Mouse (Mus musculus) myocyte (in vitro differentiated cells): ENCODE results near the gene Drg2.

Source experiments
- CEBPB ChIP-seq: IDR thresholded peaks from 2 replicates; pipeline ENCODE4 v1.6.1; 2011; ENCODE audit warnings: mild to moderate bottlenecking, moderate library complexity; ENCODE audit not compliant: poor library complexity, insufficient read depth, severe bottlenecking
- E2F4 ChIP-seq: IDR thresholded peaks from one replicate; pipeline ENCODE4 v1.6.1; 2011; ENCODE audit warnings: mild to moderate bottlenecking, control low read depth, moderate library complexity; ENCODE audit not compliant: insufficient read depth
- MAX ChIP-seq: IDR thresholded peaks from one replicate; pipeline ENCODE4 v1.6.1; 2011; ENCODE audit warnings: low read depth, mild to moderate bottlenecking, control low read depth
- MYOG ChIP-seq, 3 experiments: IDR thresholded peaks; one replicate each; pipeline ENCODE4 v1.6.1; 2011; ENCODE audit warnings: control low read depth in 2 of 3, low read depth in 2 of 3, mild to moderate bottlenecking in 2 of 3; ENCODE audit not compliant: insufficient read length in 2 of 3, control insufficient read depth in 1 of 3, insufficient read depth in 1 of 3
- POLR2A ChIP-seq: IDR thresholded peaks from one replicate; pipeline ENCODE4 v1.6.1; 2011; ENCODE audit warnings: low read depth, mild to moderate bottlenecking, control low read depth, moderate library complexity; ENCODE audit not compliant: insufficient read length
- POLR2AphosphoS2 ChIP-seq: IDR thresholded peaks from one replicate; pipeline ENCODE4 v1.6.1; 2011; ENCODE audit warnings: low read depth, control low read depth; ENCODE audit not compliant: insufficient read length
- REST ChIP-seq: IDR thresholded peaks from one replicate; pipeline ENCODE4 v1.6.1; 2011; ENCODE audit warnings: mild to moderate bottlenecking, control low read depth, moderate library complexity; ENCODE audit not compliant: insufficient read depth, insufficient read length
- TCF3 ChIP-seq: IDR thresholded peaks from one replicate; pipeline ENCODE4 v1.6.1; 2011; ENCODE audit warnings: low read depth, control low read depth; ENCODE audit not compliant: insufficient read length
- USF1 ChIP-seq: IDR thresholded peaks from one replicate; pipeline ENCODE4 v1.6.1; 2011; ENCODE audit warnings: low read depth, mild to moderate bottlenecking, control low read depth, moderate library complexity

DNA sequence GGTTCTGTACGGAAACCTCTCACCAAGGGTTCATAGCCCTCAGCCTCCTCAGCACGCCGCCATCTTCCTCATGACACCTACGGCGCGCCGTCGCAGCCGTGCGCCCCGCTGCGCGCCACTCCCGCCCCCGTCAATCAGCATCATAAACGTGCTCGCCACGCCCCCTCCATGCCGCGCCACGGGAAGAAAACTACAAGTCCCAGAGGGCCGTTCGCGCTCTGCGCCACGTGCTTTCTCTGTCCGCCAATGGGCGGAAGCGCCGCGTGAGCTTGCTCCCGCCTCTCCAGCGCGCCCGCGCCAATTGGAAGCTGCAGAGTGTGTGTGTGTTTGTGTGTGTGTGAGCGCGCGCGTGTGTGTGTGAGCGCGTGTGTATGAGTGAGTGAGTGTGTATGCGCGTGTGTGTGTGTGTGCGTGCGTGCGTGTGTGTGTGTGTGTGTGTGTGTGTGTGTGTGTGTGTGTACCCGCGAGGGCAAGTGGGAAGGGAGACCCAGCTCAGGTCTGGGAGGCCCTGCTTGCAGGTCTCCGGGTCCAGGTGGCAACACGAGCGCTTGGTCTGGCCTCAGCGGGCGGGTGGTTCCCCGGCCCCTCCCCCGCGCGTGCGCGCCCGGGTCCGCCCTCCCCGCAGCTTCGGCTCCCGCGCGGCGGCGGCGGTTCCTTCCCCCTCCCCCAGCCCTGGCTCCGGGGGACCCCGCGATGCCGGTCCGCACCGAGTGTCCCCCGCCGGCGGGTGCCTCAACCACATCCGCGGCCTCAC is 37.3 kb upstream of the Drg2 start, which contains the start of gene Gid4:
- TF ChIP-seq POLR2A (peak; percentile 60), MYOG (IDR thresholded peaks at IDR 0.05; ENCODE audit: control insufficient read depth in 1 of 3, insufficient read depth in 1 of 3, insufficient read length in 2 of 3, low read depth in 2 of 3) (peak in 2 of 3 experiments; percentile 39 to 42), POLR2AphosphoS2 (peak; percentile 68), MAX (peak; percentile 49), TCF3 (no peak), E2F4 (peak; percentile 58), USF1 (peak; percentile 99), CEBPB (no peak), REST (peak; percentile 26)
